Mouse (Mus musculus) cerebellum, adult 2 months (tissue): ENCODE measurements around the gene Pde3a. TPM values are rescaled to one million over a fixed set of nuclear protein-coding genes. Genes with fewer than 3 reads are reported as not detected.

Source experiments
- DNase-seq, 2 experiments: peaks; one replicate each; pipeline ENCODE4 v3.0.0; 2021
- H3K27ac ChIP-seq: fragments of 200-500 bp; 2 replicates; pipeline ENCODE4 v1.5.1; 2012; ENCODE audit warnings: low read length, control low read depth, inconsistent platforms; ENCODE audit not compliant: insufficient read depth
- H3K27me3 ChIP-seq: fragments of 200-500 bp; 2 replicates; pipeline ENCODE4 v1.6.1; 2012; ENCODE audit warnings: inconsistent platforms, mild to moderate bottlenecking, low read length, moderate library complexity; ENCODE audit not compliant: control insufficient read depth, insufficient read depth
- H3K4me1 ChIP-seq: fragments of 200-500 bp; 2 replicates; pipeline ENCODE4 v1.6.1; 2011; ENCODE audit warnings: low read length; ENCODE audit not compliant: control insufficient read depth, insufficient read depth
- H3K4me3 ChIP-seq: fragments of 200-500 bp; replicated peaks from 2 replicates; pipeline ENCODE3; 2011; ENCODE audit warnings: mild to moderate bottlenecking, low read depth, low read length, control low read depth; ENCODE audit not compliant: insufficient read depth
- CTCF ChIP-seq: fragments of 200-500 bp; IDR thresholded peaks from 2 replicates; pipeline ENCODE4 v1.5.1; 2011; ENCODE audit warnings: low read depth, mild to moderate bottlenecking, control low read depth, low read length, moderate library complexity, borderline replicate concordance; ENCODE audit not compliant: insufficient read depth
- POLR2A ChIP-seq: fragments of 200-500 bp; IDR thresholded peaks from 2 replicates; pipeline ENCODE4 v1.6.1; 2011; ENCODE audit warnings: low read length, control low read depth, borderline replicate concordance; ENCODE audit not compliant: insufficient read depth
- WGBS: fragments of 180-500 bp; shearing (Covaris S2); methylation state at CpG from one replicate; pipeline ENCODE4 v1.1.7; 2018; 5-methylcytosine and 5-hydroxymethylcytosine counted together
- polyA plus RNA-seq: library from polyadenylated mRNA; depleted of rRNA; stranded (reverse); fragments of >200 nt; gene quantifications from 2 replicates; pipeline ENCODE4 v1.2.3, GENCODE M21; 2012

Pde3a gene
- polyA plus RNA-seq, 1 experiment = 3.3 TPM

DNA sequence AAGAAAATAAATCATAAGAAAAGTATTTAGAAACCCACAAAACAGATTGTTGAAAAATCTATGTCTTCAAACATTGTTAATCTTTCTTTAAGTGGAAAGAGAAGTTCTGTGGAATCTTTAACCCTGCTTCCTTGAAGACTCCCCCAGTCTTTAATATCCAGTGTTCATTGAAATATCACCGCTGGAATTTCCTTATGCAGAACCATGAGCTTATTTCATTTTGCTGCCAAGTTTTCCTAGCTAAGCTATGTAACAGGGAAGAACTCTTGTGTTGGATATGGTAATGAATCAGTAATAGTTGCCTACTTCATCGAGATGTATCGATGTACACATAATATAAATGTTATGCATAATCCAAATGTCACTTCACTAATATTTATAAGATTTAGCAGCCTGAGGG, 146.9 kb downstream of the Pde3a start:
- Histone ChIP-seq H3K4me1 (no peaks in the 10 kb centered on the region), H3K4me3 (no peak overlapping the region), H3K27me3 (no peaks in the 10 kb centered on the region), H3K27ac (no peak overlapping the region)
- 82% methylated on average over 3 of the region's 3 CpGs for WGBS
- DNase-seq = no peak
- TF ChIP-seq POLR2A (no peak), CTCF (no peak)

DNA sequence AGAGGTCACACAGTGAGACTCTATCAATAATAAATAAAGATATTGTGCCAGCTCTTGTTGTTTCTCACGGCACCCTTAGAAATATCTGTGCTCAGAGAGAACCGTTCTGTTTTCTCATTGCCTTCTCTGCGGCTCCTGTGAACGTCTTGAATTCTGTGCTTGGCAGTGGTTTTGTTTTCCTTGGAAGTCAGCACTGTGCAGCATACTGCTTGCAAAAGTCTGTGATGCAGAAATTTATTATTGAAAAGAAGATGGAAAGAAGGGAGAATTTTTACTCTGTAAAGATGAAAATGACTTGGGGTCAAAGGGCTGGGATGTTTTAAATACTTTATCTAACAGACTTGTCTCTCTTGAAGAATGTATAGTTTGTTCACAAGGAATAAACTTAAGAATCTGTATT, 150.3 kb downstream of the Pde3a start:
- 46% methylated on average over 4 of the region's 4 CpGs for WGBS
- no peak for DNase-seq
- Histone ChIP-seq H3K27me3 (no peaks in the 10 kb centered on the region), H3K4me1 (no peaks in the 10 kb centered on the region), H3K4me3 (no peak overlapping the region), H3K27ac (no peak overlapping the region)
- no peak for TF ChIP-seq CTCF
- TF ChIP-seq POLR2A = no peak

DNA sequence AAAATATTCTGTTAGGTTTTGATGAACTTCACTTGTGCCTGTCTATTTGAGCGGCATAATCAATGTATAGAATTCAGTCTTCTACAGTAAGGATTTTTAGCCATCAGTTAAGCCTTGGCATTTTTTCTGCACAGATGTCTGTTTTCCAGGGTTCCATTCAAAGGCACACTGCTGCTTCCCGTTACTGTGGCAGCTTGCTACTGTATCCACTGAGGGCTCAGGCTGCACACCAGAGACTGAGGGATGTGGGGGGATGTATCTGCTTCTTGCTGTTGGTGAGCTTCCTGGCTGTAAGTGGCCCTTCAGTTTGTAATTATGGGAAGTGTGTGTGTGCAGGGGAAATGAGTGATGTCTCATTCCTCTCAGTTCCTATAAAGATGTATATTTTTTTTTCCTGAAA, 154.9 kb downstream of the Pde3a start:
- TF ChIP-seq CTCF = no peak
- TF ChIP-seq POLR2A = no peak
- DNase-seq = no peak
- Histone ChIP-seq H3K27me3 (no peaks in the 10 kb centered on the region), H3K4me1 (no peaks in the 10 kb centered on the region), H3K4me3 (no peak overlapping the region), H3K27ac (no peak overlapping the region)
- 70% methylated on average over 2 of the region's 2 CpGs for WGBS

DNA sequence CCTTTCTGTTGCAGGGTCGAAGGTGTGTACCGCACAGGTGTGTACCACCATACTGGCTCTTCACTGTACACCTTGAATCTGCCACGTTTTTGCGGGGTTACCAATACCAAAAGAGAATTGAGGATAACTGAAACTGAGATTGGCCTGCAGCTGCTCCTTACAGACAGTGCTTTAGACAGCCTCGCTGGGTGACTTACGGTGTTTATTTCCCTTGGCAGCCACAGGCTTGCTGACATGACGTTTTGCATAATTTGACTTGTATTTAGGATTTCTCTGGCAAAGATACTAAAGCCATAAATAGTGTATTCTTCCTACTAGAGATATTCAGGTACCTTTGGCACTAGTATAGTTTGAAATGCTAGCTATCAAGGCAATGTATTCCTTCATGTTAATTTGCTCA, 155.6 kb downstream of the Pde3a start:
- no peak overlapping the region for H3K27ac ChIP-seq
- no peaks in the 10 kb centered on the region for H3K27me3 ChIP-seq
- 63% methylated on average over 7 of the region's 7 CpGs for WGBS
- TF ChIP-seq POLR2A (no peak), CTCF (no peak)
- no peak for DNase-seq
- no peak overlapping the region for H3K4me3 ChIP-seq
- H3K4me1 ChIP-seq = no peaks in the 10 kb centered on the region

DNA sequence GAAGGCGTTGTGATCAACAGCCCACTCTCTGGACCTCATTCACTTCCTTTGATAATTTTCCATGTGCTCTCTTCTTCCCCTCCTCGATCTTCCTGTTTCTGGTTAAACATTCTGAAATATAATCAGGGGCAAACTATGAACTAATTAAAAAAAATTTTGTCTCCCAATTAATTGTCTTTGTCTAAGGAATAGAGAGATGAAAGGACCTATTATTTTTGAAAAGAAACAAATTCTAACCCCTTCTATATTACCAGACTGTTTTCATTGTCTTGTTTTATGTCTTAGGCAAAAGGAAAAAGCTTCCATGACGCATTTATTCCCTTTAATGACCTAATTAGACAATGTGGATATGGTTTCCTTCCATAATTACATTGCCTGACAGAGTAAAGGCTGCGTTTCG, 156.4 kb downstream of the Pde3a start:
- Histone ChIP-seq H3K27ac (no peak overlapping the region), H3K4me1 (no peaks in the 10 kb centered on the region), H3K27me3 (no peaks in the 10 kb centered on the region), H3K4me3 (no peak overlapping the region)
- WGBS = 86% methylated on average over 5 of the region's 5 CpGs
- no peak for DNase-seq
- TF ChIP-seq POLR2A (no peak), CTCF (no peak)

DNA sequence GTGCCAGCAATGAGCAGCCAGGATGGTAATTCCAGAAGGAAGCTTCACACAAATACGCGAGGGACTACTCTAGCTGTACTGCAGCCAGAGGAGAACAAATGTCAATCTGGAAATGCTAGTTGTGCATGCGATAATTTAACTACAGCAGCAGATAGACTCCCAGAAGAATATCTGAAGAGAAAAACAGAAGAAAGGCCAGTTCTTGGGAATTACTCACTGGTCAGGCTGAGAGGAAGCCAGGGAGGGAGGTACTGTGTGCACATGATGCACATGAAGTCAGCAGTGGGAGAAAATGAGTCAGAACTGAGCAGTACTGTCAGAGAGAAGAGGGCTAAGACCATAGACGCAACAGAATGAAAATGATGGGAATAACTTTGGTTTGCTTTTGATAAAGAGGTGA, 159.7 kb downstream of the Pde3a start:
- no peak for DNase-seq
- 52% methylated on average over 4 of the region's 4 CpGs for WGBS
- TF ChIP-seq CTCF = no peak
- Histone ChIP-seq H3K4me1 (no peaks in the 10 kb centered on the region), H3K27me3 (no peaks in the 10 kb centered on the region), H3K4me3 (no peak overlapping the region), H3K27ac (no peak overlapping the region)

DNA sequence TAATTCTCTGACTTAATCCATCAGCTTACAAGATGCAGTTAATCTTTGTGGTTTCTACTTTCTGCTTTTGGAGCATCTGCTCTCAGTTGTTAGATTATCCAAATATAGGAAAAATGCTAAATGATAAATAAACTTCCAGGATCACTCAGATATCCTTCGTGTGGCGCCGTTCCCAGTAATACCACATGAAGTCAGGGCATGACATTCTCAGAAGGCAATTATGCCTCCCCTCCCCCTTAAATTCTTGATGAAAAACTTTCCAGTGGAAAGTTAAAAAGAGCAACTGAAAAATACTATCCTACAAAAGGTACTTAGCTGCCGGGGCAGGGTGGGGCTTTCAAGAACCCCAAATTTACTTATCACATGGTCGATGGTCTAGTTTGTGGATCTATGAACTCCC, 161.8 kb downstream of the Pde3a start:
- H3K4me3 ChIP-seq = no peak overlapping the region
- no peak for TF ChIP-seq CTCF
- no peak for TF ChIP-seq POLR2A
- H3K4me1 ChIP-seq = no peaks in the 10 kb centered on the region
- H3K27ac ChIP-seq = no peak overlapping the region
- no peak for DNase-seq
- WGBS = 93% methylated on average over 5 of the region's 5 CpGs
- no peaks in the 10 kb centered on the region for H3K27me3 ChIP-seq

DNA sequence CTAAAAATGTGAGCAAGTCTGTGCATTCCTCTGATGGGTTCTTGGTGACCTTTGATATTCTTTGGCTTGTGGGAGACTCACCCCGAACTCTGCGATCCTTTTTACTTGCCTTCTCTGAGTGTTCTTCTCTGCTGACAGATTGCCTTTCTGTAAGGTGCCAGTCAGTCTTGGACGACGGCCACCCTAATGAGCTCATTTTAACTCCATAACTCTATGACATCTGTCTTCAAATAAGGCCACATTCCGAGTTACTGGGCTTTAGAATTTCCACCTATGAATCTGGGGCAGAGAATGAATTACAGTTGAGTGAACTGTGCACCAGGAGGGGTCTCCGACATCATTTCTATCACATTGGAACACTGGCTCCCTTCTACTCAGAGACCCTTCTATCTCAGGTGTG, 176.0 kb downstream of the Pde3a start:
- peak; percentile 51 to 70 for DNase-seq
- Histone ChIP-seq H3K4me1 (no peaks in the 10 kb centered on the region; the same call in 1 of the 2 replicates), H3K27me3 (no peaks in the 10 kb centered on the region), H3K27ac (no peak overlapping the region), H3K4me3 (no peak overlapping the region)
- 11% methylated on average over 6 of the region's 6 CpGs for WGBS
- TF ChIP-seq POLR2A (no peak), CTCF (no peak)

DNA sequence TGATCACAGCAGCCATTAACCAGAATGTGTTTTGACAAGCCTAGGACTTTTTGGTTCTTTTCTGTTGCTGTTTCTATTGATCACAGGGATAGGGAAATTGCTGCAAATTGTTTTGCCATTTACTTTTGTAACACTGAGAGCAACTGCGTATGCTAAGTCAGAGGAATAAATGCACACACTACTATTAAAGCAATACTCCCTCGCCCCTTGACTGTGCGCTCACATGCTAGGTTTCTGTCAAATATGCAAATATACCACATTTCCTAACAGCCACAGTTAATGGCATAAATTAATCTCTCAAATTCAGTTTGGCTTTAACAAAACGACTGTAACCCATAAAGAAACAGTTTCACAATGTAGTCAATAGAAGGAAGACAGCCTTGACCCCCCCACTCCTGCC, 179.5 kb downstream of the Pde3a start:
- WGBS = 94% methylated on average over 4 of the region's 4 CpGs
- DNase-seq = no peak
- H3K27me3 ChIP-seq = no peaks in the 10 kb centered on the region
- H3K27ac ChIP-seq = no peak overlapping the region
- TF ChIP-seq CTCF = no peak
- TF ChIP-seq POLR2A = no peak
- no peaks in the 10 kb centered on the region; the same call in 1 of the 2 replicates for H3K4me1 ChIP-seq
- no peak overlapping the region for H3K4me3 ChIP-seq
